In genomic region chr7:25898064-25898463, GRCm38 (mm10) we compare ENCODE assay signal across 18 mouse cellular contexts. TPM values are rescaled to one million over a fixed set of nuclear protein-coding genes. Genes with fewer than 3 reads are reported as not detected.
"Had no signal": no experiment of that assay in that cellular context is flagged by ENCODE, and none has a peak within 500 bp of the region (broad histone marks: within the 10 kb centered on the region; RNA-seq: fewer than 3 reads in every experiment).

No protein-coding gene starts in this region.

- H3K4me3 ChIP-seq: intestine, embryonic 15.5 days; limb, embryonic 15.5 days; midbrain, embryonic 15.5 days; neural tube, embryonic 12.5 days had no signal

- H3K4me1 ChIP-seq: intestine, embryonic 15.5 days; limb, embryonic 15.5 days; midbrain, embryonic 15.5 days; neural tube, embryonic 12.5 days had no signal

- ATAC-seq: intestine, embryonic 15.5 days; lung, postnatal 0 days; midbrain, embryonic 15.5 days had no signal

- H3K9ac ChIP-seq: intestine, embryonic 15.5 days; limb, embryonic 15.5 days; midbrain, embryonic 15.5 days; neural tube, embryonic 12.5 days had no signal

- H3K36me3 ChIP-seq: intestine, embryonic 15.5 days; limb, embryonic 15.5 days; midbrain, embryonic 15.5 days; neural tube, embryonic 12.5 days had no signal

- H3K27ac ChIP-seq: intestine, embryonic 15.5 days; limb, embryonic 15.5 days; macrophage; midbrain, embryonic 15.5 days; neural tube, embryonic 12.5 days had no signal

- H3K4me2 ChIP-seq: intestine, embryonic 15.5 days; limb, embryonic 15.5 days; midbrain, embryonic 11.5 days; midbrain, embryonic 15.5 days; neural tube, embryonic 12.5 days had no signal

- H3K9me3 ChIP-seq: intestine, embryonic 15.5 days; limb, embryonic 15.5 days; midbrain, embryonic 15.5 days; neural tube, embryonic 12.5 days had no signal

- DNase-seq: kidney, adult 18-20 months; kidney, postnatal 10 days; layer of hippocampus, adult 9-11 months; layer of hippocampus, postnatal 36 days; spleen, adult 18-20 months; thymus, adult 18-20 months; thymus, postnatal 14 days had no signal

- H3K27me3 ChIP-seq: intestine, embryonic 15.5 days; limb, embryonic 15.5 days; midbrain, embryonic 15.5 days; neural tube, embryonic 12.5 days had no signal

RNA-seq across cellular contexts. Expression of gene Cyp2b10, which starts 0.6 kb away (rescaled TPM):
- total RNA-seq: monocyte, adult 5-6 weeks had no signal
- polyA plus RNA-seq: intestine, embryonic 15.5 days; kidney, embryonic 14.5 days; limb, embryonic 11.5 days; limb, embryonic 15.5 days; macrophage; midbrain, embryonic 11.5 days; midbrain, embryonic 15.5 days; neural tube, embryonic 12.5 days; stomach, embryonic 14.5 days had no signal
